Mouse (Mus musculus) central nervous system, embryonic 14 days (tissue): ENCODE results near the gene Zzz3. TPM values are rescaled to one million over a fixed set of nuclear protein-coding genes. Genes with fewer than 3 reads are reported as not detected.

Source experiments
- polyA plus RNA-seq: library from polyadenylated mRNA; depleted of rRNA; stranded (reverse); fragments of >200 nt; gene quantifications from 2 replicates; pipeline ENCODE4 v1.2.3, GENCODE M21; 2012; rRNA removed

Zzz3 gene
- polyA plus RNA-seq: 32.4 TPM in 2 replicates

DNA sequence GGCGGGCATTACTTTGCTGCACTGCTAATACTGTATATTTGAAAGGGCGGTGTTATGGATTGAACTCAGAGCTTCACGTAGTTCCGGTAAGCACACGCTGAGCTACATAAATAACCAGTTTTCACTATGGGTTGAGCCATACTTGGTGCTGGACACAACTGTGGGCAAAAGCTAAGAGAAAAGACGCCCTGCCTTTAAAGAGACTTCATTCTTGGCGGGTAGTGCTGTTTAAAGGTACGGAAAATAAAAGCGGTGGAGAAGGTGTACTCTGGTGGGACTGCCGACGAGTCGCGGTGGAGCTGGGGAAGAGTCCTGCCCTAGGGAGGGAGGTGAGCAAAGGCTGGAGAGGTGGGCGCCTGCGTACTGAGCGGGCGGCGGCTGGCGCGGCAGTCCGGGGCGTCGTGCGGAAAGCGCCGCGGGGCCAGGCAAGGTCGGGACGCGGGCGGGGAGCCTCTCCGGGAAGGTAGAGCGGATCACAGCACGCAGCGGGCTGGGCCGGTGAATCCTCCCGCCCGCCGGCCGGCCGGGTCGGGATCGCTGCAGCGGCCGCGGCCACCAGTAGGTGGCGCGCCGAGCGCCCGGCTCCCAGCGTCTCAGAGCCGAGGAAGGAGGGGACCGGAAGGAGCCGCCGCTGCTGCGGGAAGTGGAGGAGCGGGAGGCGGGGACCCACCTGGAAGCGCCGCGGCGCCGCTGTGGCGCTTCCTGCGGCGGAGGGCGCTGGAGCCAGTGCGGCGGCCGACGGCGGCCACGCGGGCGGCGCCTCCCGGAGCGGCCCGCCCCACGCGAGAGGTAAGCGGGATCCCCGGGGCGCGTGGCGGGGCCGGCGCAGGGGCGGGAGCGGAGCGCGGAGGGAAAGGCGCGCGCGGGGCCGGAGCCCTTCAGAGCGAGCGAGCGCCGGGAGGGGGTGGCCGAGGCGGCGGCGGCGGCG lies at the start of gene Zzz3:
TSS of gene Zzz3 (plus strand) at position 124 of the 928 bp plus-strand sequence.

DNA sequence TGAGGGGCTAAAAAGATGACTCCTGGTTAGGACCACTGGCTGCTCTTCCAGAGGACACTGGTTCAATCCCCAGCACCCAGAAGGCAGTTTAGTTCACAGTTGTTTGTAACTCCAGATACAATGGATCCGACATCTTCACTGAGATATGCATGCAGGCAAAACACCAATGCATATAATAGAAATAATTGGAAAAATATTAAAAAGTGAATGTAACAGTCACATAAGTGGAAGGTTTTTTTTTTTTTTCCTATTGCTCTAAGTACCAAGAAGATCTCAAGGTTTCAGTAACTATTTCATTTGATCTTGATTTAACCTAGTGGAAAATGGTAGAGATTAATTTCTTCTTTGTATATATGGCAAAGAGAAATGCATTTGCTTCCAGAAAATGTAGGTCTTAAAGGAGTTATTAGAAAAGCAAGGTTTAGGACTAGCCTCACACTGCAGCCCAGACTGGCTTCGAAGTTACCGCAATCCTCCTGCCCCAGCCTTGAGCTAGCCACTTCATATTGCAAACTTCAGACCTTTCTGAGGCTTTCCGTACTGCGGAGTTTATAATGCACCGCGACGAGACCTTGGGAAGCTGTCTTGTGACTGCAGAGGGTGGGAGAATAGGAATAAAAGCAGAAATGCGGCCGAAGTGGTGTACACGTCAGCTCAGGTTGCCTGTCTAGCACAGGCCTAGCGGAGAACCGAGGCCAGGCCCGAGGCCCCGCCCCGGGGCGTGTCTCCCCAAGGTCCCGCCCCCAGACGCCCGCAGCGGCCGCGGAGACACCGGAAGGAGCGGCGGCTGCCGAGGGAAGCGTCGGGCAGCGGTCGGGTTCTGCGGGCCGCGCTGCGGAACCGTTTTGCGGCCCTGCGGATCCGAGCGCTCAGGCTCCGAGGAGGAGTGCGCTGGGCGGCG lies 49.3 kb upstream of the Zzz3 start, which contains the start of gene Usp33:
TSS of gene Usp33 (plus strand) at position 747 of the 901 bp plus-strand sequence.

Other genes starting within 250 kb of the Zzz3 start
- 4.0 and 4.8 TPM in 2 replicates for gene Gipc2, start 229.2 kb upstream of the Zzz3 start, polyA plus RNA-seq
- gene Dnajb4, start 185.2 kb upstream of the Zzz3 start, polyA plus RNA-seq: 19.0 and 20.7 TPM in 2 replicates
- 299 and 328 TPM in 2 replicates for gene Fubp1, start 185.1 kb upstream of the Zzz3 start, polyA plus RNA-seq
- 0.60 and 2.7 TPM in 2 replicates for gene Nexn, start 129.1 kb upstream of the Zzz3 start, polyA plus RNA-seq
- gene Miga1, start 55.1 kb upstream of the Zzz3 start, polyA plus RNA-seq: 21.6 and 24.0 TPM in 2 replicates
- gene Usp33, start 49.0 kb upstream of the Zzz3 start, polyA plus RNA-seq: 96.8 and 110 TPM in 2 replicates